Mouse (Mus musculus): ENCODE results near the gene Axin2. TPM values are rescaled to one million over a fixed set of nuclear protein-coding genes. Genes with fewer than 3 reads are reported as not detected.

Axin2 gene
- polyA plus RNA-seq, 1 experiment from 2014 or later = 2.7 TPM

DNA sequence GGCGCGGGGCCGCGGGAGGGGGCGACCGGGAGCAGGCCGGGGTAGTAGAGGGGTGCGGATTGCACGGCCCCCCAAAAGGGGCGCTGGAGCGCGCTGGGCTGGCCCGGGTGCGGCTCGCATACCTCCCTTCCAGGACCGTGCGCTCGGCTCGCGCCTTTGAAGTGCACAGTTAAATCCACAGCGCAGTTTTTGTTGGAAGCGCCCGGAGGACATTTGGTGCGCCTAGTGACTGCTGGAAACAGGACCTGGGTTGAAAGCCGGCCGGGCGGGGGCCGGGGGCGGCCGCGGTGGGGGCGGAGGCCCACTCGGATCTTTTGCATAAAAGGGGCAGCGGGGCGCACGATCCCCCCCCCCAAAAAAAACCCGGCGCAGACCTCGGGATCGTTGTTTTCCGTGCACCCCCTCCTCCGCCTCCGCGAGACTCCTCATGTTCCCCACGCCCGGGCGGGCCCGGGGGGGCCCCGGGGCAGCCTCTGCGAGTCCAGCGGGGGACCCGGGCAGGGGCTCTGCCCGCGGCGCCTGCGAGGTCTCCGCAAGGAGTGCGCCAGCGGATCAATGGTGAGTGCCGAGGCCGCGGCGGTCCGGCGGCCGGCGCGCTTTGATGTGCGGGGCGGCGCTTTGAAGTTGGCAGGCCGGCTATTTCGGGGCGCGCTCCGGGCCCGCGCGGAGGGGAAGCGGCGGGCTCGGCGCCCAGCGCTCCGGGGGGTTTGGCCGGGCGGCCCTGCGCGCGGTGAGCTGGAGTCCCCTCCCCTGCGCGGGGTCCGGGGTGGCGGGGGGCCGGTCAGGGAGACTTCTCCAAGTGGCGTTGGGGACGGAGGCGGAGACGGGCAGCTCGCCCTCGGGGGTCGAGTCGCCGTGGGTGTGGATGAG, 722 bp downstream of the Axin2 start:
- H3K27ac ChIP-seq (replicated peaks) = peak overlapping the region; percentile 100
- no peaks in the 10 kb centered on the region for H3K36me3 ChIP-seq (ENCODE audit: control insufficient read depth, insufficient read depth, low read length)
- H3K27me3 ChIP-seq (ENCODE audit: control insufficient read depth, insufficient read depth, low read length) = no peaks in the 10 kb centered on the region
- H3K4me2 ChIP-seq (replicated peaks; ENCODE audit: low read depth) = peak overlapping the region; percentile 81
- H3K4me3 ChIP-seq (ENCODE audit: low read depth, low read length) = peak overlapping the region; percentile 86
- 0% methylated on average over 96 of the region's 104 CpGs for WGBS
- no peaks in the 10 kb centered on the region for H3K9me3 ChIP-seq (ENCODE audit: control insufficient read depth, low read length)
- DNase-seq (ENCODE audit: low spot score) (peak; percentile 88), ATAC-seq (ENCODE audit: low FRiP score, low TSS enrichment) (peak; percentile 87)
- TF ChIP-seq EP300 (optimal IDR thresholded peaks at IDR 0.05) = peak; percentile 58
- peak; percentile 20; the same call in 1 of the 2 replicates for TF ChIP-seq CTCF (IDR thresholded peaks at IDR 0.05; ENCODE audit: low read depth)
- peak overlapping the region; percentile 95 for H3K9ac ChIP-seq (ENCODE audit: low read length)
- no peaks in the 10 kb centered on the region; the same call in 1 of the 2 replicates for H3K4me1 ChIP-seq (replicated peaks; ENCODE audit: control insufficient read depth, insufficient read depth)

DNA sequence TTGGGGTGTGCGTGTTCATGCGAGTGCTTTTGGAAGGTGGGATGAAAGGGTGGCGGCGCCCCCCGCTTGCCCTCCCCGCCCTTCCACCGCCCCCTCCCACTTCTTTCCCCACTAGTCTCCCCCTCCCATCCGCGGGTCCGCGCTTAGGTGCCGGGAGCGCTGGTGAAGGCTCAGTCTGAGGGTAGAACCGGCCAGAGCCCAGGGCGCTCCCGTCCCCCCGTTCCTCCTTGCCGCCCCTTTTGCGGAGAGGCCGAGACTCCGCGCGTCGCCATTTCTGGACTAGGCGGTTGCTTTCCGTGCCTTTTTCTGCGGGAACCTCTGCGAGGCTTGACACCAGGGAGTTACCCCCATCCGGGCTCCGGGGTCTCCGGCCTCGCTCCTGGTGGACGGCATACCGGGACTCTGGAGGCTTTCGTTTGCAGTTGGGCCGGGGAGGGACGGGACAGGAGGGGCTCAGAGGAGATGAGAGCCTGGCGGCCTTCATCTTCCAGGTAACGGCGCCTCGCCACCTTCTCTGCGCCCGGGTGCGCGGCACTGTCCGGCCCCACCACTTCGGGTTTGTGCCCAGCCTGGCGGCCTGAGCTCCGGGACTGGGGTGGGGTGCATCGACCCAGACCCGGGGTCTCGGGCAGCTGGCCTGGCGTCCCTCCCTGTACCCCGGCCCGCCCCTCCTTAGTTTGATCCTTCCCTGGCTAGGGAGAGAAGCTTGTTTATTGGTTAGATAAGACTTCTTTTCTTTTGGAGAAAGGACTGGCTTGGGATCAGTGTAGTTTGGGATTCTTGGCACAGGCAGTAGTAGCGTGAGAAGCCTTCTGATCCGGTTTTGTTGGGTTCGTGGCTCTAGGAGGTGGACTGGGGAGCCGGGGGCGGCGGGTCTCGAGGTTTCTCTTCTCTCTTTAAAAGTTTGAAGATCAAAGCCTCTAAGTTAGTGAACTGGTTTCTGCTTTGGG, 1.6 kb downstream of the Axin2 start:
- Histone ChIP-seq H3K27ac (replicated peaks) (peak overlapping the region; percentile 100), H3K27me3 (ENCODE audit: control insufficient read depth, insufficient read depth, low read length) (no peaks in the 10 kb centered on the region), H3K9ac (ENCODE audit: low read length) (peak overlapping the region; percentile 95), H3K4me3 (ENCODE audit: low read depth, low read length) (peak overlapping the region; percentile 86), H3K36me3 (ENCODE audit: control insufficient read depth, insufficient read depth, low read length) (no peaks in the 10 kb centered on the region), H3K4me2 (replicated peaks; ENCODE audit: low read depth) (peak overlapping the region; percentile 81), H3K9me3 (ENCODE audit: control insufficient read depth, low read length) (no peaks in the 10 kb centered on the region), H3K4me1 (replicated peaks; ENCODE audit: control insufficient read depth, insufficient read depth) (no peaks in the 10 kb centered on the region; the same call in 1 of the 2 replicates)
- ATAC-seq (ENCODE audit: low FRiP score, low TSS enrichment) = no peak; the same call in 1 of the 2 replicates
- peak; percentile 51 for DNase-seq (ENCODE audit: low spot score)
- WGBS = under 1% methylated on average over 51 of the region's 62 CpGs
- TF ChIP-seq CTCF (IDR thresholded peaks at IDR 0.05; ENCODE audit: low read depth) (no peak), EP300 (optimal IDR thresholded peaks at IDR 0.05) (no peak)

DNA sequence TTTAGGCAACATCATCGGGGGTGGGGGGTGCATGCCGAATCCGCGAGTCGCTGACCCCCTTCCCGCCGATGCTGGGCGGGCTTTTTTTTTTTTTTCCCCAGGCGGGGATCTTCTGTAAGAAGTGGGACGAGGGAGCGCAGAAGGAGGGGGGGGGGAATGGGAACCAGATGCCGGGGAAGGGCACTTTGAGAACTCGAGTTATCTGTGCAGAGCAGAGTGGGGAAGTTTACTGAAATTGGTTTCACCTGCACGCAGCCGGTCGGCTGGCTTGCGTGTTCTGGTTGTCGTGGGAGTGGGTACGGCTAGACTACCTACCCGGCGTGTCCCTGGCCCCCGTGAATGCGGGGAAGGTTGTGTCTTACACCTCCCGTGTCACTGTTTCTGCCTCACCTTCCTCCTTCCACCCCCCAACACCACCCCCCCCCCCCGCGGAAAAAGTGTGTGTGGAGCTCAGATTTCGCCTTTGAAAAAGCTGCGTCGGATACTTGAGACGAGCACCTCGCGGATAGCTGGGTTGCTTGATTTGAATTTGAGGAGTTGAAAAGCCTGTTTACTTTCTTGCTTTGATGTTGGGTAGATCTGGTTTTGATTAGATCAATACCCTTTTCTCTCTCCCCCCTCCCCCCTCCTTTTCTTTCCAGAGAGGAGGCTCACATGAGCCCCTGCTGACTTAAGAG, 2.5 kb downstream of the Axin2 start:
- no peaks in the 10 kb centered on the region for H3K9me3 ChIP-seq (ENCODE audit: control insufficient read depth, low read length)
- no peaks in the 10 kb centered on the region for H3K27me3 ChIP-seq (ENCODE audit: control insufficient read depth, insufficient read depth, low read length)
- H3K4me2 ChIP-seq (replicated peaks; ENCODE audit: low read depth) = peak overlapping the region; percentile 81
- TF ChIP-seq EP300 (optimal IDR thresholded peaks at IDR 0.05) (no peak), CTCF (IDR thresholded peaks at IDR 0.05; ENCODE audit: low read depth) (no peak)
- H3K4me3 ChIP-seq (ENCODE audit: low read depth, low read length) = peak overlapping the region; percentile 86
- no peaks in the 10 kb centered on the region for H3K36me3 ChIP-seq (ENCODE audit: control insufficient read depth, insufficient read depth, low read length)
- H3K4me1 ChIP-seq (replicated peaks; ENCODE audit: control insufficient read depth, insufficient read depth) = no peaks in the 10 kb centered on the region; the same call in 1 of the 2 replicates
- ATAC-seq (ENCODE audit: low FRiP score, low TSS enrichment) = no peak
- peak overlapping the region; percentile 100; the same call in 1 of the 2 replicates for H3K27ac ChIP-seq (replicated peaks)
- peak overlapping the region; percentile 95 for H3K9ac ChIP-seq (ENCODE audit: low read length)
- WGBS = under 1% methylated on average over 30 of the region's 32 CpGs
- DNase-seq (ENCODE audit: low spot score) = no peak

GRCm38 (mm10) chr11:108923188-108923575, 3.0 kb downstream of the Axin2 start:
- peak overlapping the region; percentile 86 for H3K4me3 ChIP-seq (ENCODE audit: low read depth, low read length)
- peak overlapping the region; percentile 81 for H3K4me2 ChIP-seq (replicated peaks; ENCODE audit: low read depth)
- no peak for DNase-seq (ENCODE audit: low spot score)
- no peaks in the 10 kb centered on the region; the same call in 1 of the 2 replicates for H3K4me1 ChIP-seq (replicated peaks; ENCODE audit: control insufficient read depth, insufficient read depth)
- H3K9ac ChIP-seq (ENCODE audit: low read length) = peak overlapping the region; percentile 95
- H3K27ac ChIP-seq (replicated peaks) = no peak overlapping the region
- WGBS = 12% methylated on average over 17 of the region's 17 CpGs
- no peak for ATAC-seq (ENCODE audit: low FRiP score, low TSS enrichment)
- no peaks in the 10 kb centered on the region for H3K27me3 ChIP-seq (ENCODE audit: control insufficient read depth, insufficient read depth, low read length)
- TF ChIP-seq EP300 (optimal IDR thresholded peaks at IDR 0.05) (no peak), CTCF (IDR thresholded peaks at IDR 0.05; ENCODE audit: low read depth) (no peak)
- H3K9me3 ChIP-seq (ENCODE audit: control insufficient read depth, low read length) = no peaks in the 10 kb centered on the region
- H3K36me3 ChIP-seq (ENCODE audit: control insufficient read depth, insufficient read depth, low read length) = no peaks in the 10 kb centered on the region

DNA sequence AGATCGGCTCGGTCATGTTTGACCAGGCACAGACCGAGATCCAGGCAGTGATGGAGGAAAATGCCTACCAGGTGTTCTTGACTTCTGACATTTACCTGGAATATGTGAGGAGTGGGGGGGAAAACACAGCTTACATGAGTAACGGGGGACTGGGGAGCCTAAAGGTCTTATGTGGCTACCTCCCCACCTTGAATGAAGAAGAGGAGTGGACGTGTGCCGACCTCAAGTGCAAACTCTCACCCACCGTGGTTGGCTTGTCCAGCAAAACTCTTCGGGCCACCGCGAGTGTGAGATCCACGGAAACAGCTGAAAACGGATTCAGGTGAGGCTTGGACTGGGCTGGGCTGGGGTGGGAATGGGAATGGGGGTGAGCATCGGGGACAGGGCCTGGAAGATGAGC, 3.6 kb downstream of the Axin2 start:
- WGBS = 40% methylated on average over 13 of the region's 13 CpGs
- peak overlapping the region; percentile 95 for H3K9ac ChIP-seq (ENCODE audit: low read length)

More for the DNA sequence above, 3.6 kb downstream of the Axin2 start:
- Histone ChIP-seq H3K27me3 (ENCODE audit: control insufficient read depth, insufficient read depth, low read length) (no peaks in the 10 kb centered on the region), H3K27ac (replicated peaks) (no peak overlapping the region), H3K4me1 (replicated peaks; ENCODE audit: control insufficient read depth, insufficient read depth) (no peaks in the 10 kb centered on the region; the same call in 1 of the 2 replicates), H3K9me3 (ENCODE audit: control insufficient read depth, low read length) (no peaks in the 10 kb centered on the region), H3K36me3 (ENCODE audit: control insufficient read depth, insufficient read depth, low read length) (no peaks in the 10 kb centered on the region), H3K4me3 (ENCODE audit: low read depth, low read length) (peak overlapping the region; percentile 86), H3K4me2 (replicated peaks; ENCODE audit: low read depth) (peak overlapping the region; percentile 81)
- TF ChIP-seq CTCF (IDR thresholded peaks at IDR 0.05; ENCODE audit: low read depth) (no peak), EP300 (optimal IDR thresholded peaks at IDR 0.05) (no peak)
- ATAC-seq (ENCODE audit: low FRiP score, low TSS enrichment) = no peak
- DNase-seq (ENCODE audit: low spot score) = no peak
